In genomic region chr4:48715865-48716650, GRCm38 (mm10) we compare ENCODE assay signal across 27 mouse cellular contexts. TPM values are rescaled to one million over a fixed set of nuclear protein-coding genes. Genes with fewer than 3 reads are reported as not detected.
A peak's percentile ranks its signal among the peaks of the same experiment; 100 is the strongest.
DNase-seq lines count a peak whose midpoint lies in the region; ATAC-seq and TF ChIP-seq lines count a peak whose summit lies in the region.
"Had no signal": no experiment of that assay in that cellular context is flagged by ENCODE, and none has a peak within 500 bp of the region (broad histone marks: within the 10 kb centered on the region; RNA-seq: fewer than 3 reads in every experiment).

No protein-coding gene starts in this region.

- H3K9ac ChIP-seq in forebrain, embryonic 15.5 days (replicated peaks) = no peak overlapping the region
- no peak overlapping the region for H3K9ac ChIP-seq in hindbrain, embryonic 14.5 days
- no peak overlapping the region for H3K9ac ChIP-seq in hindbrain, embryonic 11.5 days (ENCODE audit: low read depth, low read length)
- H3K9ac ChIP-seq: embryonic facial prominence, embryonic 13.5 days; limb, embryonic 12.5 days; liver, embryonic 12.5 days had no signal

- H3K4me2 ChIP-seq in forebrain, embryonic 15.5 days (replicated peaks) = no peak overlapping the region
- no peak overlapping the region for H3K4me2 ChIP-seq in hindbrain, embryonic 14.5 days (replicated peaks)
- no peak overlapping the region for H3K4me2 ChIP-seq in hindbrain, embryonic 11.5 days (replicated peaks; ENCODE audit: low read depth, low read length)
- H3K4me2 ChIP-seq: embryonic facial prominence, embryonic 13.5 days; limb, embryonic 12.5 days; liver, embryonic 12.5 days; midbrain, embryonic 11.5 days had no signal

- peak overlapping the region; percentile 62 for H3K27ac ChIP-seq in forebrain, embryonic 15.5 days (replicated peaks)
- H3K27ac ChIP-seq in forebrain, embryonic 10.5 days = no peak overlapping the region
- H3K27ac ChIP-seq in hindbrain, embryonic 14.5 days = peak overlapping the region; percentile 54
- H3K27ac ChIP-seq in hindbrain, embryonic 11.5 days (ENCODE audit: low read depth, low read length) = no peak overlapping the region
- H3K27ac ChIP-seq: embryonic facial prominence, embryonic 13.5 days; gastrocnemius, adult 2 months; kidney, postnatal 0 days; limb, embryonic 12.5 days; liver, embryonic 12.5 days had no signal

- H3K4me3 ChIP-seq in forebrain, embryonic 15.5 days = no peak overlapping the region
- no peak overlapping the region for H3K4me3 ChIP-seq in forebrain, embryonic 10.5 days
- no peak overlapping the region for H3K4me3 ChIP-seq in hindbrain, embryonic 14.5 days (replicated peaks; ENCODE audit: low read length)
- no peak overlapping the region for H3K4me3 ChIP-seq in hindbrain, embryonic 11.5 days (ENCODE audit: low read depth, low read length)
- H3K4me3 ChIP-seq: embryonic facial prominence, embryonic 13.5 days; erythroblast, embryonic 14.5 days; gastrocnemius, adult 2 months; limb, embryonic 12.5 days; liver, embryonic 12.5 days had no signal

- no peak for TF ChIP-seq CTCF in brain, embryonic 14.5 days (IDR thresholded peaks at IDR 0.05; ENCODE audit: borderline replicate concordance, extremely low read depth, insufficient read depth, insufficient read length)

- ATAC-seq in forebrain, embryonic 15.5 days (replicated peaks) = 0 out of 2 replicates have a peak, but pooled peaks have one; percentile 43
- no peak for ATAC-seq in hindbrain, embryonic 14.5 days (ENCODE audit: low FRiP score)
- no peak for ATAC-seq in hindbrain, embryonic 11.5 days (ENCODE audit: low FRiP score)
- ATAC-seq in monocyte, adult 5-6 weeks (replicated peaks; ENCODE audit: insufficient number of reproducible peaks, low FRiP score, low TSS enrichment, poor library complexity, severe bottlenecking) = no peak
- ATAC-seq: inflammation-experienced regulatory T-cells, adult 6 months; liver, embryonic 12.5 days had no signal

- H3K4me1 ChIP-seq in forebrain, embryonic 15.5 days = peaks cover 14% of the 10 kb centered on the region
- no peaks in the 10 kb centered on the region for H3K4me1 ChIP-seq in forebrain, embryonic 10.5 days
- H3K4me1 ChIP-seq in hindbrain, embryonic 14.5 days (replicated peaks; ENCODE audit: control insufficient read depth, insufficient read depth, low read length) = peaks cover 16% of the 10 kb centered on the region; the same call in 1 of the 2 replicates
- no peaks in the 10 kb centered on the region for H3K4me1 ChIP-seq in hindbrain, embryonic 11.5 days (replicated peaks; ENCODE audit: control insufficient read depth, insufficient read depth, low read length)
- H3K4me1 ChIP-seq: embryonic facial prominence, embryonic 13.5 days; liver, embryonic 12.5 days had no signal

- WGBS in forebrain, embryonic 15.5 days = 47% methylated on average over 8 of the region's 8 CpGs
- 89% methylated on average over 8 of the region's 8 CpGs for WGBS in forebrain, embryonic 10.5 days
- 51% methylated on average over 8 of the region's 8 CpGs for WGBS in hindbrain, embryonic 14.5 days
- 81% methylated on average over 8 of the region's 8 CpGs for WGBS in hindbrain, embryonic 11.5 days

- no peaks in the 10 kb centered on the region for H3K27me3 ChIP-seq in forebrain, embryonic 15.5 days
- no peaks in the 10 kb centered on the region for H3K27me3 ChIP-seq in forebrain, embryonic 10.5 days (ENCODE audit: poor library complexity, severe bottlenecking)
- H3K27me3 ChIP-seq in hindbrain, embryonic 14.5 days (ENCODE audit: control insufficient read depth, insufficient read depth, low read length) = no peaks in the 10 kb centered on the region
- no peaks in the 10 kb centered on the region for H3K27me3 ChIP-seq in hindbrain, embryonic 11.5 days (ENCODE audit: control insufficient read depth, insufficient read depth, low read length)
- H3K27me3 ChIP-seq: embryonic facial prominence, embryonic 13.5 days; limb, embryonic 12.5 days; liver, embryonic 12.5 days had no signal

- no peak for TF ChIP-seq POLR2A in brain, embryonic 14.5 days (IDR thresholded peaks at IDR 0.05; ENCODE audit: borderline replicate concordance, extremely low read depth, insufficient read depth, insufficient read length, poor library complexity, severe bottlenecking)

- H3K9me3 ChIP-seq in forebrain, embryonic 15.5 days = no peaks in the 10 kb centered on the region
- no peaks in the 10 kb centered on the region for H3K9me3 ChIP-seq in forebrain, embryonic 10.5 days
- no peaks in the 10 kb centered on the region for H3K9me3 ChIP-seq in hindbrain, embryonic 14.5 days (ENCODE audit: control insufficient read depth, low read length)
- H3K9me3 ChIP-seq in hindbrain, embryonic 11.5 days (ENCODE audit: control insufficient read depth, low read length) = no peaks in the 10 kb centered on the region
- H3K9me3 ChIP-seq: embryonic facial prominence, embryonic 13.5 days; limb, embryonic 12.5 days; liver, embryonic 12.5 days had no signal

- no peaks in the 10 kb centered on the region for H3K36me3 ChIP-seq in forebrain, embryonic 15.5 days
- H3K36me3 ChIP-seq in forebrain, embryonic 10.5 days (replicated peaks) = no peaks in the 10 kb centered on the region
- no peaks in the 10 kb centered on the region for H3K36me3 ChIP-seq in hindbrain, embryonic 14.5 days (replicated peaks; ENCODE audit: control insufficient read depth, insufficient read depth)
- H3K36me3 ChIP-seq in hindbrain, embryonic 11.5 days (ENCODE audit: control insufficient read depth, insufficient read depth, low read length) = no peaks in the 10 kb centered on the region
- H3K36me3 ChIP-seq: embryonic facial prominence, embryonic 13.5 days; limb, embryonic 12.5 days; liver, embryonic 12.5 days had no signal

- DNase-seq in forebrain, embryonic 10.5 days (ENCODE audit: extremely low spot score, low spot score) = no peak
- DNase-seq in hindbrain, embryonic 14.5 days (ENCODE audit: low spot score) = no peak
- no peak for DNase-seq in hindbrain, embryonic 11.5 days (ENCODE audit: low spot score)
- DNase-seq in brain, embryonic 14.5 days (ENCODE audit: low read depth) = peak; percentile 50
- peak; percentile 41 to 75 for DNase-seq in layer of hippocampus, postnatal 14 days (ENCODE audit: low spot score in 2 of 2)
- DNase-seq in thymus, postnatal 0 days (ENCODE audit: low spot score) = no peak
- DNase-seq: adrenal gland, postnatal 14 days; cerebellum, adult 8-10 months; cerebellum, postnatal 36 days; embryo, embryonic 11 days; gastrocnemius, adult 2 months; heart, postnatal 4 days; kidney, adult 2 months; lung, adult 18-20 months; lung, postnatal 10 days; retina, postnatal 1 day; thymus, adult 18-20 months; thymus, postnatal 4 days had no signal

RNA-seq across cellular contexts. Expression of gene Cavin4, which starts 52.7 kb away (rescaled TPM):
- polyA plus RNA-seq in forebrain, embryonic 15.5 days (2015; fragmentation: Nextera tagmentation; extraction: Ambion mirVana) = 1.6 TPM in 2 replicates
- 0.98 and 1.3 TPM in 2 replicates for polyA plus RNA-seq in forebrain, embryonic 10.5 days (2016; fragmentation: Nextera tagmentation; extraction: Ambion mirVana)
- 1.2 and 1.7 TPM in 2 replicates for polyA plus RNA-seq in hindbrain, embryonic 14.5 days (2014; fragmentation: Nextera tagmentation; extraction: Ambion mirVana)
- polyA plus RNA-seq in hindbrain, embryonic 11.5 days (2014; fragmentation: Nextera tagmentation; extraction: Ambion mirVana) = 2.1 and 3.8 TPM in 2 replicates
- 2.3 and 3.4 TPM in 2 replicates for polyA plus RNA-seq in brain, embryonic 14.5 days (2012; rRNA removed)
- total RNA-seq in layer of hippocampus, postnatal 14 days (2021) = 1 to 10 TPM; 2.2 to 3.1 TPM
- total RNA-seq in monocyte, adult 5-6 weeks (2017) = not detected in 3 replicates
- polyA plus RNA-seq in thymus, postnatal 0 days (2015; fragmentation: Nextera tagmentation; extraction: Ambion mirVana) = 0.25 and 0.37 TPM in 2 replicates
- polyA plus RNA-seq: erythroblast, embryonic 14.5 days; inflammation-experienced regulatory T-cells, adult 6 months had no signal

Comparison
In these comparisons a context has a peak if more than half of its experiments do, and no peak if none do; other contexts are left out.
1. H3K27ac ChIP-seq: peak in forebrain, embryonic 15.5 days (single experiment) and hindbrain, embryonic 14.5 days (single experiment); none in forebrain, embryonic 10.5 days (single experiment) and hindbrain, embryonic 11.5 days (single experiment).
2. DNase-seq: peak in brain, embryonic 14.5 days (single experiment) and layer of hippocampus, postnatal 14 days (2 of 2); none in forebrain, embryonic 10.5 days (single experiment), hindbrain, embryonic 14.5 days (single experiment), hindbrain, embryonic 11.5 days (single experiment) and thymus, postnatal 0 days (single experiment).